Mouse (Mus musculus) stomach, postnatal 0 days (tissue): Measurements from ENCODE around the gene Ttll2.
"Not testable (repeated sequence)": the region's sequence is repeated elsewhere in the genome, so short reads cannot be mapped to it uniquely, and the experiment has no call there.

Experiments
- CTCF ChIP-seq: IDR thresholded peaks from 2 replicates; pipeline ENCODE4 v1.5.1; 2016; ENCODE audit warnings: antibody characterized with exemption, low read depth, mild to moderate bottlenecking, moderate library complexity
- EP300 ChIP-seq: optimal IDR thresholded peaks from 2 replicates; pipeline ENCODE3; 2016; ENCODE audit warnings: antibody characterized with exemption

DNA sequence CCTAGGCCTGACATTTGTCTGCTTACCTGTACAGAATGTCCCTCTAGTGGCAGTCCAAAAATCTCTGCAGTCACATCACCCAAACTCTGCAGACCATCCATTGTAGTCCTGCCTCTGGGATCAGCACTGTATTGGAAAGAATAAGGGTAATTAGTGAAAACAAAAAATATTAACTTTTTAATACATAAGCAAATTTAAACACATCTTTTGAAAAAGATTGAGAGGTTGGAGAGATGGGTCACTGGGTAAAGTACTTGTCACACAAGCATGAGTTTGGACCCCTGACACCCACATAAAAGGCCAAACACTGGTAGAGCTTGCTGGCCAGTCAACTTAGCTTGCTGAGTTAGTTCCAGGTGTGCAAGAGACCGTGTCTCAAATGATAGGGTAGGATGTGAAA, at the start of gene Ttll2:
- TF ChIP-seq EP300, CTCF: not testable (repeated sequence)
